ENCODE assay signal across 8 mouse cellular contexts in genomic region chr6:126921111-126921881, GRCm38 (mm10). TPM values are rescaled to one million over a fixed set of nuclear protein-coding genes. Genes with fewer than 3 reads are reported as not detected.
A peak's percentile ranks its signal among the peaks of the same experiment; 100 is the strongest.
DNase-seq lines count a peak whose midpoint lies in the region; ATAC-seq and TF ChIP-seq lines count a peak whose summit lies in the region.

Gene Dyrk4, minus strand, starts transcription at chr6:126921839.

- no peak for TF ChIP-seq RAD21 in CH12.LX (IDR thresholded peaks at IDR 0.05; ENCODE audit: low read depth, low read length)

- WGBS in forebrain, embryonic 13.5 days: 5% methylated on average over 20 of the region's 21 CpGs
- WGBS in hindbrain, embryonic 11.5 days: 8% methylated on average over 21 of the region's 21 CpGs
- WGBS in liver, embryonic 13.5 days (ENCODE audit: insufficient replicate concordance): 32% methylated on average over 21 of the region's 21 CpGs

- no peak within 1 kb of the TSS for H3K9ac ChIP-seq in CH12.LX (ENCODE audit: insufficient read depth, low read depth)
- H3K9ac ChIP-seq in forebrain, embryonic 13.5 days: peak within 1 kb of the TSS; percentile 34; the same call in 1 of the 2 replicates
- H3K9ac ChIP-seq in hindbrain, embryonic 11.5 days (ENCODE audit: low read depth, low read length): peak within 1 kb of the TSS; percentile 46
- no peak within 1 kb of the TSS for H3K9ac ChIP-seq in liver, embryonic 13.5 days

- TF ChIP-seq CTCF in CH12.LX (conservative IDR thresholded peaks at IDR 0.05 in 1 of 2, IDR thresholded peaks at IDR 0.05 in 1 of 2; ENCODE audit: low read depth in 2 of 2, low read length in 2 of 2): no peak

- 0 out of 4 replicates have a peak, but pooled peaks cover 0 to 2% of the 10 kb centered on the region in 2 experiments for H3K4me1 ChIP-seq in CH12.LX (ENCODE audit: control insufficient read depth in 1 of 2, insufficient read depth in 2 of 2)
- no peaks in the 10 kb centered on the region for H3K4me1 ChIP-seq in forebrain, embryonic 13.5 days
- no peaks in the 10 kb centered on the region for H3K4me1 ChIP-seq in hindbrain, embryonic 11.5 days (replicated peaks; ENCODE audit: control insufficient read depth, insufficient read depth, low read length)
- H3K4me1 ChIP-seq in liver, embryonic 13.5 days (replicated peaks): peaks cover 12% of the 10 kb centered on the region

- no peak within 1 kb of the TSS for H3K27ac ChIP-seq in CH12.LX (ENCODE audit: insufficient read depth, low read depth)
- no peak within 1 kb of the TSS for H3K27ac ChIP-seq in forebrain, embryonic 13.5 days
- H3K27ac ChIP-seq in hindbrain, embryonic 11.5 days (ENCODE audit: low read depth, low read length): no peak within 1 kb of the TSS
- H3K27ac ChIP-seq in liver, embryonic 13.5 days: no peak within 1 kb of the TSS

- DNase-seq in adrenal gland, postnatal 14 days: peak; percentile 33
- no peak for DNase-seq in adrenal gland, adult 8-10 months
- no peak for DNase-seq in CH12.LX (ENCODE audit: extremely low read depth)
- peak; percentile 30 for DNase-seq in hindbrain, embryonic 11.5 days (ENCODE audit: low spot score)
- no peak for DNase-seq in liver, embryonic 13.5 days
- DNase-seq in neural tube, embryonic 10.5 days (ENCODE audit: extremely low spot score, low spot score): peak; percentile 29

- H3K4me3 ChIP-seq in CH12.LX (replicated peaks in 1 of 3; ENCODE audit: low read depth in 2 of 3, low read length in 2 of 3, poor library complexity in 1 of 3): no peak within 1 kb of the TSS
- H3K4me3 ChIP-seq in forebrain, embryonic 13.5 days: no peak within 1 kb of the TSS
- H3K4me3 ChIP-seq in hindbrain, embryonic 11.5 days (ENCODE audit: low read depth, low read length): 0 out of 2 replicates have a peak within 1 kb of the TSS, but pooled peaks have one; percentile 16
- H3K4me3 ChIP-seq in liver, embryonic 13.5 days (replicated peaks): no peak within 1 kb of the TSS

- no peaks in the 10 kb centered on the region for H3K79me2 ChIP-seq in CH12.LX (replicated peaks; ENCODE audit: control insufficient read depth, extremely low read depth, insufficient read depth, poor library complexity, severe bottlenecking)

- H3K9me3 ChIP-seq in CH12.LX (replicated peaks; ENCODE audit: low read length): no peaks in the 10 kb centered on the region
- no peaks in the 10 kb centered on the region for H3K9me3 ChIP-seq in forebrain, embryonic 13.5 days (replicated peaks)
- no peaks in the 10 kb centered on the region for H3K9me3 ChIP-seq in hindbrain, embryonic 11.5 days (ENCODE audit: control insufficient read depth, low read length)
- no peaks in the 10 kb centered on the region for H3K9me3 ChIP-seq in liver, embryonic 13.5 days (replicated peaks)

- no peaks in the 10 kb centered on the region for H3K27me3 ChIP-seq in CH12.LX (replicated peaks)
- no peaks in the 10 kb centered on the region for H3K27me3 ChIP-seq in forebrain, embryonic 13.5 days
- H3K27me3 ChIP-seq in hindbrain, embryonic 11.5 days (ENCODE audit: control insufficient read depth, insufficient read depth, low read length): no peaks in the 10 kb centered on the region
- no peaks in the 10 kb centered on the region for H3K27me3 ChIP-seq in liver, embryonic 13.5 days

- H3K4me2 ChIP-seq in CH12.LX (ENCODE audit: insufficient read depth, low read depth, poor library complexity, severe bottlenecking): no peak within 1 kb of the TSS
- H3K4me2 ChIP-seq in forebrain, embryonic 13.5 days: peak within 1 kb of the TSS; percentile 27; the same call in 1 of the 2 replicates
- peak within 1 kb of the TSS; percentile 32 for H3K4me2 ChIP-seq in hindbrain, embryonic 11.5 days (replicated peaks; ENCODE audit: low read depth, low read length)
- H3K4me2 ChIP-seq in liver, embryonic 13.5 days: peak within 1 kb of the TSS; percentile 30; the same call in 1 of the 2 replicates

- no peak for TF ChIP-seq EP300 in CH12.LX (IDR thresholded peaks at IDR 0.05; ENCODE audit: low read length)

- no peak for TF ChIP-seq POLR2A in CH12.LX (IDR thresholded peaks at IDR 0.05; ENCODE audit: low read depth, low read length)

- dilution Hi-C loops in CH12.LX (cut with MboI; ENCODE audit: extremely low pct_ligation_motif_present, extremely low pct_unique_long_range_greater_than_20kb, low sequenced_read_pairs): no loop called here

- H3K36me3 ChIP-seq in CH12.LX (replicated peaks in 1 of 2; ENCODE audit: control insufficient read depth in 1 of 2, insufficient read depth in 1 of 2, low read length in 1 of 2): peaks cover 37 to 54% of the 10 kb centered on the region in 2 experiments
- peaks cover 42% of the 10 kb centered on the region for H3K36me3 ChIP-seq in forebrain, embryonic 13.5 days (ENCODE audit: poor library complexity, severe bottlenecking)
- H3K36me3 ChIP-seq in hindbrain, embryonic 11.5 days (ENCODE audit: control insufficient read depth, insufficient read depth, low read length): no peaks in the 10 kb centered on the region
- peaks cover 48% of the 10 kb centered on the region for H3K36me3 ChIP-seq in liver, embryonic 13.5 days

- ATAC-seq in forebrain, embryonic 13.5 days: no peak
- ATAC-seq in hindbrain, embryonic 11.5 days (ENCODE audit: low FRiP score): no peak; the same call in 1 of the 2 replicates
- peak; percentile 48; the same call in 1 of the 2 replicates for ATAC-seq in liver, embryonic 13.5 days (ENCODE audit: low read depth)
- no peak for ATAC-seq in monocyte, adult 5-6 weeks (replicated peaks; ENCODE audit: insufficient number of reproducible peaks, low FRiP score, low TSS enrichment, poor library complexity, severe bottlenecking)

- in situ Hi-C loops in CH12.LX (cut with MboI; ENCODE audit: low pct_ligation_motif_present, low pct_unique_long_range_greater_than_20kb, low sequenced_read_pairs): loop anchor here (10.0 kb wide), 1 partner anchor 106 kb away; no protein-coding TSS in a partner anchor

TF ChIP-seq in CH12.LX, 34 proteins besides CTCF, POLR2A, EP300 and RAD21:
- TF ChIP-seq SMC3 (IDR thresholded peaks at IDR 0.05; ENCODE audit: low read depth, low read length) (no peak), MAZ (IDR thresholded peaks at IDR 0.05; ENCODE audit: low read depth, low read length) (no peak), ZC3H11A (IDR thresholded peaks at IDR 0.05; ENCODE audit: low read depth, low read length) (no peak), JUND (conservative IDR thresholded peaks at IDR 0.05; ENCODE audit: low read depth, low read length) (no peak), ZKSCAN1 (IDR thresholded peaks at IDR 0.05; ENCODE audit: borderline replicate concordance, low read depth, low read length) (no peak), UBTF (IDR thresholded peaks at IDR 0.05; ENCODE audit: low read depth, low read length) (no peak), E2F4 (IDR thresholded peaks at IDR 0.05; ENCODE audit: insufficient replicate concordance, low read depth, low read length) (no peak), ELF1 (IDR thresholded peaks at IDR 0.05; ENCODE audit: low read depth, low read length) (no peak), USF2 (conservative IDR thresholded peaks at IDR 0.05; ENCODE audit: low read depth, low read length) (no peak), IRF4 (IDR thresholded peaks at IDR 0.05; ENCODE audit: low read depth, low read length) (no peak), ZMIZ1 (IDR thresholded peaks at IDR 0.05; ENCODE audit: low read depth, low read length) (no peak)

RNA-seq across cellular contexts. Expression of gene Dyrk4, which starts in this region (rescaled TPM):
- total RNA-seq in adrenal gland, postnatal 14 days (2021): 0.26 and 0.34 TPM in 2 replicates
- not detected for total RNA-seq in adrenal gland, adult 8-10 months (2022)
- 8.8 and 13.1 TPM in 2 replicates for total RNA-seq in CH12.LX (2012; rRNA removed)
- 7.3 and 7.8 TPM in 2 replicates for total RNA-seq in CH12.LX (2014; rRNA removed)
- polyA plus RNA-seq in CH12.LX (2012; ENCODE audit: insufficient read length, low read depth): 30.0 and 30.3 TPM in 2 replicates
- polyA plus RNA-seq in forebrain, embryonic 13.5 days (2015; fragmentation: Nextera tagmentation; extraction: Ambion mirVana): 0.08 and 0.15 TPM in 2 replicates
- not detected in 2 replicates for polyA plus RNA-seq in hindbrain, embryonic 11.5 days (2014; fragmentation: Nextera tagmentation; extraction: Ambion mirVana)
- not detected in 2 replicates for polyA plus RNA-seq in liver, embryonic 13.5 days (2015; fragmentation: Nextera tagmentation; extraction: Ambion mirVana)
- total RNA-seq in monocyte, adult 5-6 weeks (2017): not detected in 3 replicates

Comparison
In these comparisons a context has a peak if more than half of its experiments do, and no peak if none do; other contexts are left out.
1. RNA of gene Dyrk4 (polyA plus RNA-seq): 30.0 to 30.3 TPM in CH12.LX; 0.08 to 0.15 TPM in forebrain, embryonic 13.5 days, not detected in hindbrain, embryonic 11.5 days and not detected in liver, embryonic 13.5 days; every median in the first group is over 10 times any median in the second.
2. Peak in DNase-seq in adrenal gland, postnatal 14 days; RNA of the gene not detected or under 1 TPM.
3. Peak in DNase-seq, H3K4me3 ChIP-seq, H3K9ac ChIP-seq and H3K4me2 ChIP-seq in hindbrain, embryonic 11.5 days; RNA of the gene not detected or under 1 TPM.
4. Peak in ATAC-seq and H3K4me2 ChIP-seq in liver, embryonic 13.5 days; RNA of the gene not detected or under 1 TPM.